Mouse (Mus musculus): ENCODE results near the gene Sh3rf3. TPM values are rescaled to one million over a fixed set of nuclear protein-coding genes. Genes with fewer than 3 reads are reported as not detected.

The Sh3rf3 gene
- total RNA-seq, 1 experiment, result 1.6 TPM

DNA sequence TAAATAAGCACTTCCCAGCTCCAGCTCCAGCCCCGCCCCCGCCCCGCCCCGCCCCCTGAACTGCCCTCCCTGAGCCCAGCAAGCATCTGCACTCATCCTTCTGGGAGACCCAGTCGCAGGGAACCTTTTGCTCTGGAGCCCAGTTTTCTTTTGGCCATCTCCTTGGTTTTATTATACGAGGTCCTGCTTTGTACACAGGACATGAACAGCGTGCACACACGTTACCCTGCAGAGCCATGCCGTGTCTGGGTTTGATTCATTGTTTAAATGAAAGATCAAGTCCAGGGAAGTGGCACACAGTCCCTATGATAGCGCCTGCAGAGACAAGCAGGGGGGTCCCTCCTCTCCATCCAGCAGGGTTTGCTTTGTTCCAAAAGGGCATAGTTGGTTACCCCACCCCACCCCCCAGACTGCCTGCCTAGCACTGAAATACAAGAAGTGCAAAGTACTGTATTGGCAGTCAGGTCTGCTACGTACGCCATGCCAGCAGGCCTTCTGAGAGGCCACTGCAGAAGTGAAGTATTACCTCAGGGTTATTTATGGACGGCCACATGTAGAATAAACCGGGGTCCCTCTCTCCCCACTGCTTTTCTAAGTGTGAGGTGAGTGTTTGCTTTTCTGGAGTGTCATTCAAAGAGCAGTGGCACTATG lies 41.5 kb downstream of the Sh3rf3 start:
- no peaks in the 10 kb centered on the region for H3K9me3 ChIP-seq (ENCODE audit: control insufficient read depth, insufficient read depth, low read depth, low read length)
- TF ChIP-seq CHD2 (IDR thresholded peaks at IDR 0.05; ENCODE audit: low read depth, low read length) (no peak), HCFC1 (IDR thresholded peaks at IDR 0.05; ENCODE audit: borderline replicate concordance, insufficient read depth, low read length) (no peak), MAFK (IDR thresholded peaks at IDR 0.05; ENCODE audit: insufficient read depth, low read depth, low read length) (no peak), ZC3H11A (IDR thresholded peaks at IDR 0.05; ENCODE audit: borderline replicate concordance, low read depth, low read length) (no peak), ZNF384 (IDR thresholded peaks at IDR 0.05; ENCODE audit: low read depth, low read length) (no peak)
- in situ Hi-C loops (cut with MboI; ENCODE audit: low sequenced_read_pairs in 2 of 2, unreplicated experiment in 2 of 2), result no loop called here
- peak; percentile 4 for DNase-seq (ENCODE audit: low read depth, low spot score)
- H3K4me3 ChIP-seq (ENCODE audit: insufficient read depth in 1 of 2, low read depth in 1 of 2, low read length in 2 of 2, poor library complexity in 1 of 2, severe bottlenecking in 1 of 2), result no peak overlapping the region
- H3K4me1 ChIP-seq (ENCODE audit: control insufficient read depth in 2 of 2, insufficient read depth in 2 of 2, low read length in 2 of 2, poor library complexity in 1 of 2), result peaks cover 0 to 1% of the 10 kb centered on the region in 2 experiments; a peak in 1 of 4 replicates
- no peak overlapping the region for H3K27ac ChIP-seq (ENCODE audit: insufficient read depth, low read depth, low read length, poor library complexity, severe bottlenecking)
- H3K9ac ChIP-seq (ENCODE audit: insufficient read depth, low read depth, low read length, poor library complexity, severe bottlenecking), result no peak overlapping the region
- H3K36me3 ChIP-seq (ENCODE audit: control insufficient read depth, insufficient read depth, low read length, poor library complexity, severe bottlenecking), result no peaks in the 10 kb centered on the region

GRCm38 (mm10) chr10:58855199-58855751 lies 42.1 kb downstream of the Sh3rf3 start:
- Histone ChIP-seq H3K9ac (ENCODE audit: insufficient read depth, low read depth, low read length, poor library complexity, severe bottlenecking) (no peak overlapping the region), H3K36me3 (ENCODE audit: control insufficient read depth, insufficient read depth, low read length, poor library complexity, severe bottlenecking) (no peaks in the 10 kb centered on the region), H3K27ac (ENCODE audit: insufficient read depth, low read depth, low read length, poor library complexity, severe bottlenecking) (no peak overlapping the region), H3K4me3 (ENCODE audit: insufficient read depth in 1 of 2, low read depth in 1 of 2, low read length in 2 of 2, poor library complexity in 1 of 2, severe bottlenecking in 1 of 2) (no peak overlapping the region), H3K9me3 (ENCODE audit: control insufficient read depth, insufficient read depth, low read depth, low read length) (no peaks in the 10 kb centered on the region), H3K4me1 (ENCODE audit: control insufficient read depth in 2 of 2, insufficient read depth in 2 of 2, low read length in 2 of 2, poor library complexity in 1 of 2) (peaks cover 0 to 1% of the 10 kb centered on the region in 2 experiments; a peak in 1 of 4 replicates)
- in situ Hi-C loops (cut with MboI; ENCODE audit: low sequenced_read_pairs in 2 of 2, unreplicated experiment in 2 of 2), result no loop called here
- no peak for DNase-seq (ENCODE audit: low read depth, low spot score)
- TF ChIP-seq ZC3H11A (IDR thresholded peaks at IDR 0.05; ENCODE audit: borderline replicate concordance, low read depth, low read length) (no peak), ZNF384 (IDR thresholded peaks at IDR 0.05; ENCODE audit: low read depth, low read length) (no peak), CHD2 (IDR thresholded peaks at IDR 0.05; ENCODE audit: low read depth, low read length) (no peak), MAFK (IDR thresholded peaks at IDR 0.05; ENCODE audit: insufficient read depth, low read depth, low read length) (no peak), HCFC1 (IDR thresholded peaks at IDR 0.05; ENCODE audit: borderline replicate concordance, insufficient read depth, low read length) (no peak)

DNA sequence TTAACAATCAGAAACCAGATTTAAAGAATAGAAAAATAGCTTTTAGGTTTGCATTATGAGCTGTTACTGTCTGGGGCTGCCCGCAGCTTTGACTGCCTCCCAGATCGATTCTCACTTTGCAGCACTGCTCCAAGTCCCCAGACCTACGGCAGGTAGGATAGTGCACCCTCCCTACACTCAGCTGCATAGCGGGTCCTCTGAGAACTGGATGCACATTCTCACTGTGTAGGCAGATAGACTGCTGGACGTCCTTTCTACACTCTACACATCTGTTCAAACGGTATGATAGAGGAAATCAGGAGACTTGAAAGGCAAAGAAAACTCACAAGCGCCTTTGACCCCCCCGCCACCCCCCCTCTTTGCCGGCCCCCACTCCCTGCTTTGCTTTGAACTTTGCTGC lies 42.7 kb downstream of the Sh3rf3 start:
- H3K9ac ChIP-seq (ENCODE audit: insufficient read depth, low read depth, low read length, poor library complexity, severe bottlenecking), result no peak overlapping the region
- DNase-seq (ENCODE audit: low read depth, low spot score), result no peak
- in situ Hi-C loops (cut with MboI; ENCODE audit: low sequenced_read_pairs in 2 of 2, unreplicated experiment in 2 of 2), result no loop called here

GRCm38 (mm10) chr10:58856742-58857141 lies 43.6 kb downstream of the Sh3rf3 start:
- Histone ChIP-seq H3K9ac (ENCODE audit: insufficient read depth, low read depth, low read length, poor library complexity, severe bottlenecking) (no peak overlapping the region), H3K4me3 (ENCODE audit: insufficient read depth in 1 of 2, low read depth in 1 of 2, low read length in 2 of 2, poor library complexity in 1 of 2, severe bottlenecking in 1 of 2) (no peak overlapping the region), H3K27ac (ENCODE audit: insufficient read depth, low read depth, low read length, poor library complexity, severe bottlenecking) (no peak overlapping the region), H3K4me1 (ENCODE audit: control insufficient read depth in 2 of 2, insufficient read depth in 2 of 2, low read length in 2 of 2, poor library complexity in 1 of 2) (peaks cover 0 to 1% of the 10 kb centered on the region in 2 experiments; a peak in 1 of 4 replicates), H3K36me3 (ENCODE audit: control insufficient read depth, insufficient read depth, low read length, poor library complexity, severe bottlenecking) (no peaks in the 10 kb centered on the region), H3K9me3 (ENCODE audit: control insufficient read depth, insufficient read depth, low read depth, low read length) (no peaks in the 10 kb centered on the region)
- in situ Hi-C loops (cut with MboI; ENCODE audit: low sequenced_read_pairs in 2 of 2, unreplicated experiment in 2 of 2), result no loop called here
- no peak for TF ChIP-seq MAFK (IDR thresholded peaks at IDR 0.05; ENCODE audit: insufficient read depth, low read depth, low read length)
- no peak for TF ChIP-seq HCFC1 (IDR thresholded peaks at IDR 0.05; ENCODE audit: borderline replicate concordance, insufficient read depth, low read length)
- TF ChIP-seq ZNF384 (IDR thresholded peaks at IDR 0.05; ENCODE audit: low read depth, low read length), result no peak
- no peak for TF ChIP-seq ZC3H11A (IDR thresholded peaks at IDR 0.05; ENCODE audit: borderline replicate concordance, low read depth, low read length)
- TF ChIP-seq CHD2 (IDR thresholded peaks at IDR 0.05; ENCODE audit: low read depth, low read length), result no peak
- no peak for DNase-seq (ENCODE audit: low read depth, low spot score)

More for the DNA sequence above, 42.7 kb downstream of the Sh3rf3 start:
- Histone ChIP-seq H3K4me1 (ENCODE audit: control insufficient read depth in 2 of 2, insufficient read depth in 2 of 2, low read length in 2 of 2, poor library complexity in 1 of 2) (peaks cover 0 to 1% of the 10 kb centered on the region in 2 experiments; a peak in 1 of 4 replicates), H3K36me3 (ENCODE audit: control insufficient read depth, insufficient read depth, low read length, poor library complexity, severe bottlenecking) (no peaks in the 10 kb centered on the region), H3K4me3 (ENCODE audit: insufficient read depth in 1 of 2, low read depth in 1 of 2, low read length in 2 of 2, poor library complexity in 1 of 2, severe bottlenecking in 1 of 2) (no peak overlapping the region), H3K27ac (ENCODE audit: insufficient read depth, low read depth, low read length, poor library complexity, severe bottlenecking) (no peak overlapping the region), H3K9me3 (ENCODE audit: control insufficient read depth, insufficient read depth, low read depth, low read length) (no peaks in the 10 kb centered on the region)
- TF ChIP-seq CHD2 (IDR thresholded peaks at IDR 0.05; ENCODE audit: low read depth, low read length), result no peak
